Mouse (Mus musculus) hematopoietic stem cell, adult 5-6 weeks (primary cell): ENCODE results near the gene Ppdpf. TPM values are rescaled to one million over a fixed set of nuclear protein-coding genes. Genes with fewer than 3 reads are reported as not detected.
A peak's percentile ranks its signal among the peaks of the same experiment; 100 is the strongest.
"Not testable (repeated sequence)": the region's sequence is repeated elsewhere in the genome, so short reads cannot be mapped to it uniquely, and the experiment has no call there.

Source experiments
- ATAC-seq, 2 experiments: fragments of 125-278 bp in 1 of 2; replicated peaks in 1 of 2; 2 replicates each; pipeline ENCODE4 v1.8.0; 2016 to 2017; ENCODE audit warnings: inconsistent platforms in 2 of 2, mild to moderate bottlenecking in 2 of 2, moderate number of reproducible peaks in 2 of 2, low read depth in 1 of 2, moderate TSS enrichment in 1 of 2; ENCODE audit not compliant: low FRiP score in 2 of 2, poor library complexity in 2 of 2, severe bottlenecking in 2 of 2, insufficient read depth in 1 of 2, low TSS enrichment in 1 of 2
- total RNA-seq: library from RNA; stranded (forward); fragments of 172-1452, 232-1000 nt; gene quantifications from 2 replicates; pipeline ENCODE4 v1.2.3, GENCODE M21; 2017

The Ppdpf gene
- total RNA-seq, 1 experiment from 2014 or later, result 168 TPM

DNA sequence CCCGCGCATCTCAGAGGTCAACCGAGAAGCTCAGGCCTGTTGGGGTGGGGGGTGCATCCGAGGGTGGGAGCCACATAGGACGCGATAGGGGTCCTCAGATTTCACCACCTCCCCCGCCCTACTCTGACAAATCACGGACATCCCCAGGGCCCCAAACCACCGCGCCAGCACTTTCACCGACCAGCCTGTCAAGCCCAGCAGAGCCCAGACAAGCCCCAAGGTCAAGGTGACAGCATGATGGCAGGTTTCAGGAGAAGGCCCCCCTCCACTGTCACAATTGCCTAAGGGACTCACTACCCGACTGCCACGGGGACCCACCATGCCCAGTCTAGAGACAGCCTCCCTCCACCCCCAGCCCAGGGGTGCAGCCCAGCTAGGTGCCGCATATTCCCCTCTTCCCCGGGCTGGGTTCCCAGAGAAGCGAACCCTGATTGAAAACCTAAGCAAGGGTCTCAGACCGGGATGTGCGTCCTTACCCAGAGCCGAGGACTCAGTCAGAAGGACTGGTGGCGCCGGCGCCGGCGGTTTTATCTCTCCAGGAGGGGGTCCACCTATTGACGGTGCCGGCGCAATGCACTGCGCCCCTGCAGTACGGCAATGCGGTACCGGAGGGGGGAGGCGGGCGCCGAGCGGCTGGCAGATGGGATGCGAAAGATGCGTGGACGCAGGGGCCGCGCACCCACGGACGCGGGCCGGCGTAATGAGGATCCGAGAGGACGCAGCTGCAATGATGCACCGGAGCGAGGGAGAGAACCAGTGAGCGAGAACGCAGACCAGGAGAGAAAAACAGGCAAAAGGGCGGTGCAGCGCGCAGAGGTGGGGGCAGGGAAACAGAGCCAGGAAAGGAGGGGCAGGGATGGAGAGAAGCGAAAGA lies 30.6 kb upstream of the Ppdpf start, which contains the start of gene Eef1a2:
Gene Eef1a2, minus strand, starts transcription at position 767 of the 874 bp plus-strand sequence.
- ATAC-seq, result no peak

DNA sequence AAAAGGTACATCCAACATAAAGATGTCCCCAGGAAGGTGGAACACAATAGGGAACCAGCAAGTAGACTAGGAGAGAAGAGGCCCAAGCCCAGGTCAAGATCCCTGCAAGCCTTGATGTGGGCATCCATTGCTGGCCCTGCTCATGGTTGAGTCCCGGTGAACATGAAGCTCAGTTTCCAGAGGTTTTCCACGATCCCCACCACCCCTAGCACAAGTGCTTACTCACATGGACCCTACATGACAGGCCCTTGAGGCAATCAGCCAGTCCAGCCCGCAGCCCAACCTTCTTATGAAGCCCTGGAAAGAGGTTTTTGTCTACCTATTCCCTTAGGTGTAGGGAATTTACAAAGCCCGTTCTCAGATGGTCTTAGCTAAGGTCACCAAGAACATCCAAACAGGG lies 29.9 kb upstream of the Ppdpf start:
- no peak for ATAC-seq

DNA sequence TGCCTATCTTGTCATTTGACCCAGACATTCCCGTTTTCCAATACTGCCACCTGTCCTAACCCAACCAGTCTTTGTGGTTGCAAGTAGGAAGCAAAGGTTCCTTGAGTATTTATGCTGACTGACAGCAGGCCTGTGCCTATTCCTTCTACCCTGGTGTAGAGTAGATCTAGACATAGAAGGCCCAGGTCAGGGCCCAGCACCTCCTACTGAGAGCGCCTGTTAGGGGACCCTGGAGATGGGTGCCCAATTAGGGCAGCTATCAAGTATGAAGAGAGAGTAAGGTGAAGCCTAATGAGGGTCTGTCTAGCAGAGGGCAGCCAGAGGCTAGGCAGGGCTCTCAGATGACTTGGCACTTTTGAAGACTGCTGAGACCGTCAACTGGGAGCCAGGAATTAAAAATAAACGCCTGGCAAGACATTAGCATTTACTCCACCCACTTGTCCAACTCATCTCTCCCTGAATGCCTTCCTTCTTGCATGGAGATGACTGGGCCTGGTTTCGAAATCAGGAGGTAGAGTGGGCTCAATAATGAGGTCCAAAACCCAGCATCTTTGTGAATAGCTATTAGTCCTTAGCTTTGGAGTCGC lies 29.2 kb upstream of the Ppdpf start:
- ATAC-seq, result no peak

DNA sequence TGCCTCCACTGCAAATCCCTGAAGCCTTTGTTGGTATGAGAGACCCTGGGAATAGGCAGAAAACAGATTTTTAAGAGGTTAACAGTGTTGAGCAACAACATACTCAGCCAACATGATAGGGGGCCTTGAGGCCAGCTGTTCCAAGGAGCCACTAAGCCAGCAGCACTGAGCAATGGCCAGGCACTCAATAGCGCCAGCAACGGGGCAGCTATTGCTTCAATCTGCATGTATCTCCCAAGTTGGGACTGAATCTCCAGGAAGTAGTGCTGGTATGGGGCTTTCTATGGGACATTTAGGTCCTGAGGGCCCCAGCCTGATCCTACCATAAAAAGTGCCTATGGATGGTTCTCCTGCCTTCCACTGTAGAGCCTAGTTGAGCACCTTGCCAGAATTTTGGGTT lies 28.6 kb upstream of the Ppdpf start:
- ATAC-seq, result no peak

DNA sequence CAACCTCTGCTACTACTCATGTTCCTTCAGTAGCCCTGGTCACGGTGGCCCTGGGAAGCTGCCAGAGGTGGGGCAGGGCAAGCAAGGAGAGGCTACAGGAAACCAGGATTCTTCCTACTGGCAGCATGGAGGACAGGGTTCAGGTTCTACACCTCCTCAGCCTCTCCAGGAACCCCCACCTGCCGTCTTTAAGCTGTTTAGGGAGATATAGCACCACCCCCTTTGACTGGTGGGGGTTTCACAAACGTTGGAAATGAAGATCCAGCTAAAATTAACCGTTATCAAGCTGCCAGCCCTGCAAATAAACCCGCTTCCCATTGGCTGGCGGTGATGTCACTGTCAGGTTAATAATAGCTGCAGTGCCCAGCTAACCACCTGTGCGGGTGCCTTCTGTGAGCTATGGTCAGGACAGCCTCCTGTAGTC lies 27.9 kb upstream of the Ppdpf start:
- no peak for ATAC-seq

DNA sequence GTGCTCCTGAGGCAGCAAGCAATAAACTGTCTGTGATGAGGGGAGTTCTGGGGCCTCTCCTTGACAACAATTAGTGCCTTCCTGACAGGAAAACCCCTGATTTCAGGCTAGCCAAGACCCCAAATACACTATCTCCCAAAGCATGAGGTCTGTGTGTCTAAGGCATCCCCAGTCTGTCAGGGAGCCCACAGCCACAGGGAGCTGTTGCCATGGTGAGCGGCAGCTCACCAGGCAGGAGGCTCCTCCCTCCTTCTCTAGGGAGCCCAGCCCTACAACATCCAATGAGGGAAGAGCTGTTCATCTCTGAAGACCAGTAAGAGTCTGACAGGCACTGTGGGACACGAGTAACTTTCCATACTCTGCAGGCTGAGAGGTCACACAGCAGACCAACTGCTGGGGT lies 27.3 kb upstream of the Ppdpf start:
- ATAC-seq, result no peak

DNA sequence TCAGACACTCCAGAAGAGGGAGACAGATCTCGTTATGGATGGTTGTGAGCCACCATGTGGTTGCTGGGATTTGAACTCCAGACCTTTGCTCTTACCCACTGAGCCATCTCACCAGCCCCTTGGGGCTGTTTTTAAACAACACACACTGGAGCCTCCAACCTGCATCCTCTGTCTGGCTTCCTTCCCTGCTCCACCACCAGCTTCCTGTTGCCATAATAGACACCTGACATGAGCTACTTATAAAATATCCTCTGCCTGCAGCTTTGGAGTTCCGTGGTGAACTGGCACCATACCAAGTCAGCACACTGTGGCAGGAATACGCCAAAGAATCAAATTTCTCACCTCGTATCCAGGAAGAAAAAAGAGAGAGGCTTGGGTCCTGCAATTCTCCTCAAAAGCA lies 26.2 kb upstream of the Ppdpf start:
- no peak for ATAC-seq

DNA sequence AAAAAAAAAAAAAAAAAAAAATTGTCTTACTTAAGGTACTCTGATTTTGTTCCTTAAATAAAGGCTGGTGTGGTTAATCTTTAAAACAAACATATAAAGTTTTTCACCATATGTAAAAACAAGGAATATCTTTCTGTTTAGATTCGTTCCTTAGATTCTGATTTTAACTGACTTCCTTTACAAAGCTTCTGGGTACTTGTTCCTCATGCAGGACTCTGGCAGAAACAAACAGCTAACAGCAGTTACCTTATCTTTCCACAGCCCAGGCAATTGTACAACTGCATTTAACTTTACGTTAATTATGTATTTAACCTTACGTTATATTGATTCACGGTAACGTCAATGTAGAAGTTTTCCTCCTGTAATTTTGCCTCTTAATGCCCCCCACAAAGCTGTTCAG lies 20.6 kb upstream of the Ppdpf start:
- no peak for ATAC-seq

DNA sequence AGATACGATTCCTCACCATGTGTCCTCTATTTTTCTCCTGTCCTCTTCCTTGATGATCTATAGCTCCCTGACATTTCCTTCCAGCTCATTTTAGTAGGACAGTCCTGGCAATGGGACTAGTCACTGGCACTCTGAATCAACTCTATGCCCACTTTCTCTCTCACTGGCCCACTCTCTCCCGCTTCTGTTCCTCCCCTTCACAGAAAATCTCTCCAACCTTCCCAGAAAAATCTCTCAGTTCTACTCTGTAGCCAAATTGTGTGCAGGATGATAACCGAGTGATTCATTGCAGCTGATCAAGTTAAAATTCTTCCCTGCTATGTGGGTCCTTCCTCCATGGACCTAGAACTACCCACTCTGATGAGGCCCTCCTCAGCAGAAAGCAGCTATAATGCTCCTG lies 12.4 kb upstream of the Ppdpf start:
- no peak for ATAC-seq

DNA sequence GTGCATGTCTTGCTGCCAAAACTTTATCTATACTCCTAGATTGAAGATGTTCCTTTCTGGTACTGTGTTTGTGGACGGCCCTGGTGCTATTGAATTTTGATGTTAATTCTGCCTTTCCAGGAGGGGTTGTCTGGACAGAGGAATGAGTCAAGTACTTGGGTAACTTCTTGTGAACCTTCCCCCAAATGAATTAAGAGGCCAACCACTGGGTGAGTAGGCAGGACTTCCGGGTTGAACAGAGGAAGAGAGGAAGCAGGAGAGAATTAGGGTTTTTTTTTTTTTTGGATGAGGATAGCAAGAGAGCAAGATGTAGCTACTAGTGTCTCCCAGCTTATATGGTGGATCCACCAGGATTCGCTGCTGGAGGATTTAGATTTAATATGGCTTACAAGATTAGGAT lies 9.0 kb upstream of the Ppdpf start:
- no peak for ATAC-seq

DNA sequence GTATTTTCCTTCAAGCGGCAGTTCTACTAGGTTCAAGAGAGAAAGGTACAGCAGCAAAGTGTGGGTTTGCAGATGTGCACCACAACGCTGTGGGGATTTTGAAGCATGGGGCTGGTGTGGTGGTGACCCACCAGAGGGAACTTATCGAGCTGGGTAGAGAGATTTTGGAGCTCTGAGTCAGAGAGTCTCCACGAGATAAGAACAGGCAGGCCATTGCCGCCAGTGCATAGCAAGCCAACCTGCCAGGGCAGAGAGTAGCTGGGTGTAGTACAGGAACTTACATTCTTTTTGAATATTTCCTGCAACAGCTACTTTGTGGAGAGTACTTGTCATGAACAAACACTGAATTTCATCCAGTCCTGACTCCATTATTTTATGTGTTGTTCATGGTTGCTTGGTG lies 8.6 kb upstream of the Ppdpf start:
- no peak for ATAC-seq

DNA sequence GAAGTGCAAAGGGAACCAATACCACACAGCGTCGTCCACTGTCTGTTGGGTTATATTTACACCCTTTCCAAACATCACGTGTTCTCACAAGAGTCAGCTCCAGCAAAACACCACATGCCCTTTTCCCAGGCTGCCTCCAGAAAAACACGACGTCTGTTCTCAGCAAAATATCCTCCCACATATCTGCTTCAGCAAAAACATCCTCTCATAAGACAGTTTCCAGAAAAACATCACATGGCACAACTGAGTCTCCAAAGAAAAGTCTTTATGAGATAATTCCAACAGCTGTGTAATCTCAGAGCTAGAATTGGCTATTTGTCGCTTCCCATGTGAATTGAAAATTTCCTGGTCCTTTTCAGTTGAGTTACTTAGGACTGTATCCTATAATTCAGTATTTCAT lies 6.1 kb upstream of the Ppdpf start:
- ATAC-seq, result no peak

DNA sequence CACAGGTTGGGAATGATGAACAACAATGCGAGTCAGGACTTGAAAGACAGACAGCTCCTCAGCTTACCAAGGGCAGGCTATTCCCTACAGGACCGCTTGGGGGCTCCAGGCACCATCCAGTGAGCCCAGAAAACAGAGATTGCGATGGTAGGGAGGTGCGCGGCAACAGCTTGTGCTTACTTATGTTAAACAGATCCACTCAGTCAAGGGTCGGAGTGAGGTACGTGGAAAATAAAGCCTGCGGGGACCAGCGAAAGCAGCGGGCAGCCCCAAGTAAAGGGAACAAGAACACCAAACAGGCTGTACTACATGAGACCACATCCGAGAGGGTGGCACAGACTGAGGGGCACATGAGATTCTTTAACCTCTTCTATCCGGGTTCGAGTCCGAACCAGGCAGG lies 412 bp upstream of the Ppdpf start:
- ATAC-seq, result peak; percentile 83 to 84

DNA sequence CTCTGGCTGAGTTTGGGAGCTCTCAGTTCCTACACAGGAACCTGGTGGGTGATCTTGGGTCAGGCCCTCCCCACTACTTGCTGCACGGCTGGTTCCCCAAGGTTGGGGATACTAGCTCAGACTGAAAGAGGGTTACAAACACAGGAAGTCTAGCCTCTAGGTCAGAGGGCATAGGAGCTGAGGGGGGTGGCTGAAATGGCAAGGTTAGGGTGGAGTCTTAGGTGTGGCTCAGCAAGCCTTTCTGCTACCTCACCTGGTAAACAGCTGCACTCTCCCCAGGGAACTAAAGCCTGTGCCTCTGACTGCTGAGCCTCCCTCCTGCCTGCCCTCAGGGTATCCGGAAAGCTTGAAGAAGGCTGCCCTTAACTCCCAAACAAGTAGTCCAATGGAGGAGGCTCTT lies 1.6 kb downstream of the Ppdpf start:
- ATAC-seq, result no peak

DNA sequence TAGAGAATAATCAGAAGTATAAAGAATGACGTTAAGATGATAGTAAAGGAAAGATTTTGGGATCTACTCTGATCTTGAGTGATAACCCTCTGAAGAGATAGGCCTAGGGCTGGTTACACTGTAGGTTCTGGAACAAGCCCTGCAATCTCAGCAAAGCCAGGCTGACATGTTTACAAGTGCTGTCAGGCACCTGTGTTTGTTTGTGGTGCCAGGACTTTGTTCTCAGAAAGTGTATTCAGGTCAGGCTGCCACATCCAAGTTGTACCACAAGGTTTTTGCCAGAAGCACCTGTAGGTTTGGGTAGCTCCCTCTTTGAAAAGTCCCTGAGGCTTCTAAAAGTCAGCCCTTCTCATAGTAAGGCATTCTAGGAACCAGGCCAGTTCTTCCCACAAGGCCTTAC lies 2.3 kb downstream of the Ppdpf start:
- no peak for ATAC-seq

DNA sequence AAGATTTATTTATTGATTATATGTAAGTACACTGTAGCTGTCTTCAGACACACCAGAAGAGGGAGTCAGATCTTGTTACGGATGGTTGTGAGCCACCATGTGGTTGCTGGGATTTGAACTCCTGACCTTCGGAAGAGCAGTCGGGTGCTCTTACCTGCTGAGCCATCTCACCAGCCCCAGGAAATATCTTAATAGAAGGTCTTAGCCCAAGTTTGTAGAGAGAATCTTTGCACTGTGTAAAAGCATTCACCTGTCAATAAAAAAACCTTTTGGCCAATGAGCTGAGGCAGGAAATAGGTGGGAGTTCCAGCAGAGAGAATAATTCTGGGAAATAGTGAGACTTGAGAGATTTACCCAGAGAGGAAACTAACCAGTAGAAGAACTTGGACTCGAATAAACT lies 4.3 kb downstream of the Ppdpf start:
- not testable (repeated sequence) for ATAC-seq

DNA sequence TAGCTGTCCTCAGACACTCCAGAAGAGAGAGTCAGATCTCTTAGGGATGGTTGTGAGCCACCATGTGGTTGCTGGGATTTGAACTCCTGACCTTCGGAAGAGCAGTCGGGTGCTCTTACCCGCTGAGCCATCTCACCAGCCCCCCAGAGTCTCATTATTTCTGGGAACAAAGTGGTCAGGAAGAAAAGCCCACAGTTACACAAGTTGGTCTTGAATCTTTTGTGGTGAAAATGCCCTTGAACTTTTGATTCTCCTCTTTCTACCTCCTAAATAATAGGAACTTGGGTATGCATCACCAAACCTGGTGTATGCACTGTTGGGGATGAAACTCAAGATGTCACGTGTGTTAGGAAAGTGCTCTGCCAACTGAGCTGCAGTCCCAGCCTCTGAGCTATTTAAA lies 4.9 kb downstream of the Ppdpf start:
- no peak for ATAC-seq

DNA sequence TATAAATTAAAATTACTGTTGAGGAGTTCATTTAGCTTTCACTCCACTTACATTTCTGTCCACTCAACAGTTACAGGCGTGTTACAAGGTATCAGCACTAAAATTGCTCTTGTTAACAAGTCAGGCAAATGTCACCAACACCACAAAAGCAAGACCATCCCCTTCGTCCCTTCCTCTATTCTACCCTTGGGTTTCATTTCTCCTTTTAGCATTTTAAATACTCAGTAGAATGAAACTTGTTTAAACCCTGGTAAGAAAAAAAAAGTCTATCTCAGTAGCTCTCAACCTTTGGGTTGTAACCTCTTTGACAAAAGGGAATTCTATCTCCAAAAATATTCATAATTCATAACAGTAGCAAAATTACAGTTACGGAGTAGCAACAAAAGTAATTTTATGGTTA lies 6.0 kb downstream of the Ppdpf start:
- ATAC-seq, result peak in 1 of 2 experiments; percentile 63; a peak in 1 of 4 replicates
